Mouse (Mus musculus) lung, adult 2 months (tissue): Measurements from ENCODE around the gene Fnbp1.
A peak's percentile ranks its signal among the peaks of the same experiment; 100 is the strongest.

ENCODE experiments used
- CTCF ChIP-seq: fragments of 200-500 bp; IDR thresholded peaks from 2 replicates; pipeline ENCODE4 v1.5.1; 2011; ENCODE audit warnings: mild to moderate bottlenecking, low read length, control low read depth; ENCODE audit not compliant: insufficient read depth
- POLR2A ChIP-seq: fragments of 200-500 bp; IDR thresholded peaks from 2 replicates; pipeline ENCODE4 v1.6.1; 2011; ENCODE audit warnings: low read depth, mild to moderate bottlenecking, control low read depth, low read length, borderline replicate concordance; ENCODE audit errors: extremely low read depth

DNA sequence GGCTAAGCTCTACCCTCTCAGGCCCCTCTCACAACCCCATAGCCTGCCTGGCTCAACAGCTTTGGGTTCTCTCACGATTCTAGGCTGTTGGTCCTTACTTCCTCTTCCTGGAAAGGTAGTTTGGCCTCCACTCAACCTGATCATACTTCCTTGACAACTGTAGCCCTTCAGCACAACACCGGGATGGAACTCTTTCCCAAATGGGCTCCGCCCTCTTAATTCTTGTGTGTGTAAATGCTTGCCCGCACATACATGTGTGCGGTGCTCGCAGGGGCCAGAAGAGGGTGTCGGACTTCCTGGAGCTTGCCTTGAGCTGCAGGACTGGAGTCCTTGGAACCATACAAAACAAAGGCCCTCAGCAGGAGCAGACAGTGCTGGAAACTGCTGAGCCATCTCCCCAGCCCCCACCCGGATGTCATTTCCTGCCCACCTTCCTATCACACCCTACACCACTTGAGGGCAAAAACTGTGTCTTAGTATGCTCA, 11.0 kb downstream of the Fnbp1 start:
- TF ChIP-seq POLR2A (no peak), CTCF (0 out of 2 replicates have a peak, but pooled peaks have one; percentile 15)
